ENCODE assay signal across 8 mouse cellular contexts in genomic region chr9:108661677-108662612, GRCm38 (mm10). TPM values are rescaled to one million over a fixed set of nuclear protein-coding genes. Genes with fewer than 3 reads are reported as not detected.
A peak's percentile ranks its signal among the peaks of the same experiment; 100 is the strongest.
DNase-seq lines count a peak whose midpoint lies in the region; ATAC-seq and TF ChIP-seq lines count a peak whose summit lies in the region.

Gene Slc25a20 (plus strand): TSS chr9:108662088.

- peak; percentile 96 for ATAC-seq in kidney, embryonic 15.5 days (replicated peaks; ENCODE audit: low FRiP score)
- ATAC-seq in monocyte, adult 5-6 weeks (replicated peaks; ENCODE audit: insufficient number of reproducible peaks, low FRiP score, low TSS enrichment, poor library complexity, severe bottlenecking): peak; percentile 96

- no peaks in the 10 kb centered on the region for H3K27me3 ChIP-seq in kidney, embryonic 15.5 days

- peak; percentile 53; the same call in 1 of the 2 replicates for TF ChIP-seq POLR2A in bone marrow, adult 2 months (IDR thresholded peaks at IDR 0.05; ENCODE audit: borderline replicate concordance, control insufficient read depth, low read depth, low read length)
- peak; percentile 70 for TF ChIP-seq POLR2A in embryonic fibroblast, embryonic 13.5 days (IDR thresholded peaks at IDR 0.05; ENCODE audit: low read depth, low read length)

- peak within 1 kb of the TSS; percentile 85 for H3K4me3 ChIP-seq in bone marrow, adult 2 months (replicated peaks; ENCODE audit: control insufficient read depth, low read depth, low read length)
- H3K4me3 ChIP-seq in embryonic fibroblast, embryonic 13.5 days (ENCODE audit: insufficient read depth, low read length): peak within 1 kb of the TSS; percentile 76
- peak within 1 kb of the TSS; percentile 75 for H3K4me3 ChIP-seq in kidney, embryonic 15.5 days (replicated peaks)

- WGBS in bone marrow, adult 2 months: 2% methylated on average over 33 of the region's 37 CpGs
- WGBS in kidney, embryonic 15.5 days: 3% methylated on average over 37 of the region's 37 CpGs

- H3K27ac ChIP-seq in bone marrow, adult 2 months (ENCODE audit: control insufficient read depth, insufficient read depth, low read depth, low read length, poor library complexity): peak within 1 kb of the TSS; percentile 52; the same call in 1 of the 2 replicates
- no peak within 1 kb of the TSS for H3K27ac ChIP-seq in embryonic fibroblast, embryonic 13.5 days (ENCODE audit: insufficient read depth, low read length)
- H3K27ac ChIP-seq in kidney, embryonic 15.5 days: peak within 1 kb of the TSS; percentile 65; the same call in 1 of the 2 replicates

- DNase-seq in 416B (ENCODE audit: low read depth) (peak; percentile 93), liver (peak; percentile 95)
- peak; percentile 83 for DNase-seq in heart, adult 9 months (ENCODE audit: low spot score in 2 of 2)
- peak; percentile 84 to 92 for DNase-seq in spleen, postnatal 4 days (ENCODE audit: low spot score in 2 of 2)

- H3K36me3 ChIP-seq in kidney, embryonic 15.5 days: no peaks in the 10 kb centered on the region

- peaks cover 2% of the 10 kb centered on the region; the same call in 1 of the 2 replicates for H3K4me1 ChIP-seq in bone marrow, adult 2 months (ENCODE audit: control insufficient read depth, insufficient read depth, low read length)
- no peaks in the 10 kb centered on the region for H3K4me1 ChIP-seq in embryonic fibroblast, embryonic 13.5 days (ENCODE audit: control insufficient read depth, insufficient read depth, low read length)
- peaks cover 7% of the 10 kb centered on the region for H3K4me1 ChIP-seq in kidney, embryonic 15.5 days

- H3K9me3 ChIP-seq in kidney, embryonic 15.5 days (replicated peaks): no peaks in the 10 kb centered on the region

- peak within 1 kb of the TSS; percentile 60 for H3K9ac ChIP-seq in kidney, embryonic 15.5 days

- peak; percentile 11; the same call in 1 of the 2 replicates for TF ChIP-seq CTCF in bone marrow, adult 2 months (IDR thresholded peaks at IDR 0.05; ENCODE audit: control insufficient read depth, insufficient read depth, low read length)
- no peak for TF ChIP-seq CTCF in embryonic fibroblast, embryonic 13.5 days (IDR thresholded peaks at IDR 0.05; ENCODE audit: borderline replicate concordance, insufficient read depth, low read length)

- H3K4me2 ChIP-seq in kidney, embryonic 15.5 days: peak within 1 kb of the TSS; percentile 72

RNA-seq across cellular contexts. Expression of gene Slc25a20, which starts in this region (rescaled TPM):
- polyA plus RNA-seq in bone marrow, adult 2 months (2011; ENCODE audit: insufficient read depth, insufficient read length, low replicate concordance, missing spikeins): 8.4 and 13.7 TPM in 2 replicates
- 35.0 and 36.6 TPM in 2 replicates for polyA plus RNA-seq in embryonic fibroblast, embryonic 13.5 days (2011; ENCODE audit: insufficient read length, low read depth, missing spikeins)
- 50.0 and 51.8 TPM in 2 replicates for polyA plus RNA-seq in kidney, embryonic 15.5 days (2015; fragmentation: Nextera tagmentation; extraction: Ambion mirVana)
- 41.3 to 54.1 TPM (median 43.3 TPM) in 3 replicates for total RNA-seq in monocyte, adult 5-6 weeks (2017)
